Mouse (Mus musculus) embryo, embryonic 10 days (tissue): ENCODE data around the gene Klhl4.

Experiments
- DNase-seq: peaks from one replicate; pipeline ENCODE4 v3.0.0-alpha.2; 2015; ENCODE audit warnings: low spot score

Gene Klhl4

DNA sequence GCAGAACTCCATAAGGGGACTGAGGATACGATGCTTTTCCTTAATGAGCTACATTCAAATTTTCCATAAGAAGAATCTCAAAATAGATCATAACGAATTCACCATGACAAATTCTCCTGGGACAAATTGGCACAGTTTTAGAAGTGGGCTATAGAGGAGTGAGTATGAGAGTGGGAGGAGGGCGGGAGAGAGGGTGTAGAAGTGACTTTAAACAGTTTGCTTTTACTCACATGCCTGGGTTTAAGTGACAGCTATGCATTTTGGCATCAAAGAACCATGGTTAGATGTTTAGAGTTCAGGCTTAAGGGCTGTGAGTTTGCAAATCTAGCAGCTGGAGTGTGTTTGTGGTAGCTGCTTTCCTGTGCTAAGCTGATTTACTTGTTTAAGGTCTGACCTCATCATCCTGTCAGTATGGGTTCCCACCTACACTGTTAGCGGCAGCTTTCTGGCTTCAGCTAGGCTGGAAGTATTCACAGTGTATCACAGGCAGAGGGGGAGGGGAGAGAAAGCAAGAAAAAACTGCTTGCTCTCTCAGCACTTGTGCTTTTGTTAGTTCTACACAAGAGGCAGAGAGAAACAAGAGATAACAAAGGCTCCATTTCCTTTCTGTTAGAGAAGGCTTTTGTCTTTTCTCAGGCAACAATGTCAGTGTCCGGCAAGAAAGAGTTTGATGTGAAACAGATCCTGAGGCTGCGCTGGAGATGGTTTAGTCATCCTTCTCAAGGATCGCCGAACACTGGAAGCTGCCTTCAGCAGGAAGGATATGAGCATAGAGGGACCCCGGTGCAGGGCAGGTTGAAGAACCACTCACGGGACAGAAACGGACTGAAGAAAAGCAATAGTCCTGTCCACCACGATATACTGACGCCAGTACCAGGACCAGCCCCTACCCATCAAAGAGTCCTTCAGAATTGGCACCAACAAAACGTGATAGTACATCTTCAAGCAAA, at the start of gene Klhl4:
Klhl4 (plus strand) TSS at position 552 of the 950 bp plus-strand sequence.
- DNase-seq, result peak; percentile 41

DNA sequence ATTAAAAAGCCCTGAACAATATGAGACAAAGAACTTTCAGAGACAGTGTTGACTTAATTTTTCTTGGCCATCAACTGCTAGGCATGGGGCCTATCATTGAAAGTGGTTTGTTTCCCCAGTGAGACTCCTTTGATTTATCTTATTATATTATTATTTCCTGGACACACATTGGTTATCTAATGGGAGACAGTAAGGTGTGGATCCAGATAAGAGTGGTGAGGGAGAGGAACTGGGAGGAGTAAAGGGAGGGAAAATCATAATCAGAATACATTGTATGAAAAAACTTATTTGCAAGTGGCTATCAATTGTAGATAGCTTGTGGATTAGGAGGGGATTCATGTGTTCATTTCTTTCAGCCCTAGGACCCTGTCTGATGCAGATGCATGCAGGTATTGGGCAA, 10.0 kb downstream of the Klhl4 start:
- no peak for DNase-seq

DNA sequence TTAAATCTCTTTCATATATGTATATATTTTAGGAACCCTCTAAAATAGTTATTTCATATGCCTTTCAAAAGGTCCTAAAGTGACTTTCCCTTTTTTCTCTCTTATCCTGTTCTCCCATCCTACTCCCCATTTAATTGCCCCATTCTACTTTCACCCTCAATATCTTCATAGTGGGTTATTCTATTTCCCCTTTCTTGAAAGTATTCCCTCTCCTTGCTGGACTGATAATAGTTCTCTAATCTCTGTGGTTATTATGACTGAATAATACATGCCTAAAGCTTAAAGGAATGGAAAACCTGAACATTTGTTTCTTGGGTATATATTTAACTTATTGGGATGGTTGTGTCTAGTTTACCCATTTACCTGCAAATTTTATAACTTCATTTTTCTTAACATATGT, 12.6 kb downstream of the Klhl4 start:
- no peak for DNase-seq

DNA sequence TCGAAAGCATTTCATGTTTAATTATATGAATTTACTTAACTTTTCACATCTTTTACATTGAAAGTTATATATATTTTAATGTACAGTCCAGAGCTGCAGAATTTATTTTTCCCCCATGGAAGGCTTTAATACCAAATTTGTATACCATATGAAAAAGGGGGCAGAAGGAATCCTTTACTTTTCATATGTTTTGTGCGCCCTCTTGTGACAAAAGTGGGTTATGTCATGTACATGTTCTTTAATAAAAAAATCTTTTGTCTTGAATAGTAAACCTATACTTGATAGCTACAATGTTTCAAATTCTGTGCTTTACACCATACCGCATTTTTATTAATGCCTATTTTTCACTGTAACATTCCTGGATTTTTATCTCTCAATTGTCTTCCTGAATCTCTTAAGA, 84.0 kb downstream of the Klhl4 start:
- DNase-seq, result peak; percentile 51

GRCm38 (mm10) chrX:114582311-114582710, 108.2 kb downstream of the Klhl4 start:
- no peak for DNase-seq
